Mouse (Mus musculus) ES-Bruce4 (cell line): ENCODE measurements at regions not wholly inside any gene's neighbourhood (a gene's known extent, or its start where the extent isn't known, plus 50 kb on each side); places are given as distances from the start of the nearest gene placed in this dataset.

Source experiments
- H3K27ac ChIP-seq: 2 replicates; pipeline ENCODE4 v1.5.1; 2012; ENCODE audit warnings: low read length, inconsistent platforms; ENCODE audit not compliant: insufficient read depth
- H3K27me3 ChIP-seq: 2 replicates; pipeline ENCODE4 v1.6.1; 2012; ENCODE audit warnings: mild to moderate bottlenecking, low read length, inconsistent platforms; ENCODE audit not compliant: control insufficient read depth, poor library complexity, insufficient read depth, severe bottlenecking
- H3K36me3 ChIP-seq: 2 replicates; pipeline ENCODE4 v1.6.1; 2012; ENCODE audit warnings: inconsistent platforms, mild to moderate bottlenecking, low read length, moderate library complexity; ENCODE audit not compliant: control insufficient read depth, poor library complexity, insufficient read depth, severe bottlenecking
- H3K4me1 ChIP-seq: one replicate; pipeline ENCODE4 v1.8.1; 2011; ENCODE audit warnings: low read length; ENCODE audit not compliant: control insufficient read depth, insufficient read depth
- H3K4me3 ChIP-seq: 2 replicates; pipeline ENCODE4 v1.5.1; 2011; ENCODE audit warnings: low read depth, mild to moderate bottlenecking, low read length
- H3K9ac ChIP-seq: 2 replicates; pipeline ENCODE4 v1.6.1; 2012; ENCODE audit warnings: low read depth, mild to moderate bottlenecking, inconsistent platforms; ENCODE audit not compliant: poor library complexity, severe bottlenecking
- H3K9me3 ChIP-seq: replicated peaks from 2 replicates; pipeline ENCODE4 v1.6.1; 2012; ENCODE audit warnings: mild to moderate bottlenecking, low read length, inconsistent platforms; ENCODE audit not compliant: control insufficient read depth, poor library complexity, insufficient read depth, severe bottlenecking
- CTCF ChIP-seq: IDR thresholded peaks from one replicate; pipeline ENCODE4 v1.8.1; 2011; ENCODE audit warnings: low read depth, low read length
- EP300 ChIP-seq: IDR thresholded peaks from 2 replicates; pipeline ENCODE4 v1.6.1; 2011; ENCODE audit warnings: low read depth, low read length; ENCODE audit not compliant: insufficient read depth
- POLR2A ChIP-seq: IDR thresholded peaks from one replicate; pipeline ENCODE4 v1.8.1; 2011; ENCODE audit warnings: low read length; ENCODE audit not compliant: insufficient read depth

- Histone ChIP-seq H3K27ac (no peak overlapping the region), H3K9ac (no peak overlapping the region), H3K9me3 (peaks cover 16% of the 10 kb centered on the region), H3K36me3 (no peaks in the 10 kb centered on the region), H3K4me3 (no peak overlapping the region), H3K4me1 (no peaks in the 10 kb centered on the region), H3K27me3 (no peaks in the 10 kb centered on the region)
- no peak for TF ChIP-seq POLR2A
- TF ChIP-seq EP300: no peak
- no peak for TF ChIP-seq CTCF
Observed at GRCm38 (mm10) chr4:7091201-7091814, 1147.5 kb downstream of the Car8 start.
